Mouse (Mus musculus) heart, embryonic 10.5 days (tissue): ENCODE measurements at regions not wholly inside any gene's neighbourhood (a gene's known extent, or its start where the extent isn't known, plus 50 kb on each side); places are given as distances from the start of the nearest gene placed in this dataset.

Experiments
- DNase-seq: peaks from one replicate; pipeline ENCODE4 v3.0.0-alpha.2; 2017; ENCODE audit warnings: low spot score
- H3K27ac ChIP-seq: fragments of 300-500 bp; sonication (generic); 2 replicates; pipeline ENCODE4 v1.5.1; 2016; ENCODE audit warnings: mild to moderate bottlenecking
- H3K27me3 ChIP-seq: fragments of 300-500 bp; sonication (generic); 2 replicates; pipeline ENCODE4 v1.6.1; 2016; ENCODE audit warnings: mild to moderate bottlenecking; ENCODE audit not compliant: poor library complexity, insufficient read depth, severe bottlenecking
- H3K36me3 ChIP-seq: fragments of 300-500 bp; sonication (generic); 2 replicates; pipeline ENCODE4 v1.6.1; 2016; ENCODE audit warnings: mild to moderate bottlenecking, moderate library complexity
- H3K4me1 ChIP-seq: fragments of 300-500 bp; sonication (generic); 2 replicates; pipeline ENCODE4 v1.6.1; 2016; ENCODE audit warnings: mild to moderate bottlenecking
- H3K4me3 ChIP-seq: fragments of 300-500 bp; sonication (generic); 2 replicates; pipeline ENCODE4 v1.5.1; 2016; ENCODE audit warnings: mild to moderate bottlenecking, moderate library complexity
- H3K9me3 ChIP-seq: fragments of 300-500 bp; sonication (generic); 2 replicates; pipeline ENCODE4 v1.6.1; 2016; ENCODE audit warnings: mild to moderate bottlenecking, moderate library complexity
- WGBS: fragments of 180-500 bp; shearing (Covaris S2); methylation state at CpG from one replicate; pipeline ENCODE4 v1.1.7; 2016; 5-methylcytosine and 5-hydroxymethylcytosine counted together

DNA sequence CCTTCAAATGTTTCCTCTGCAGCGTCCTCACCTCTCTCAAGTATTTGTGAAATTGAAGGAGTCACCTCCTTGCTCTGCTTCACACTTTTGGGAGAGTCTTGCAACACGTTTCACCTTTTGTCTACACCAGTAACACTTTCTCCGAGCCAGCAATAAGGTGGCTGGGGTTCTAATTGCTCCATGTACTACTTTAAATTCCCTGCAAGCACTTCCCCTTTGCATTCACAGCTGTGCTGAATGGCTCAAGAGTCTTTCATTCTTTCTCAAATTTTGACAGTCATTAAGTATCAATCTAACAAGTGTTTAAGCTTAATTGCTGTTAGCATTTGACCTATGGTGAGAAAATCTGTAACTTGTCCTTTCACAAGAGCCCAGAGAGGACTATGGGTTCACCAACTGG lies 144.3 kb upstream of the Cdyl start:
- Histone ChIP-seq H3K27me3 (no peaks in the 10 kb centered on the region), H3K27ac (no peak overlapping the region), H3K9me3 (no peaks in the 10 kb centered on the region), H3K4me3 (no peak overlapping the region), H3K4me1 (peaks cover 4% of the 10 kb centered on the region; the same call in 1 of the 2 replicates), H3K36me3 (no peaks in the 10 kb centered on the region)
- 48% methylated on average over 3 of the region's 3 CpGs for WGBS
- no peak for DNase-seq

GRCm38 (mm10) chr13:35517692-35518091 lies 141.9 kb upstream of the Cdyl start:
- Histone ChIP-seq H3K9me3 (no peaks in the 10 kb centered on the region), H3K4me3 (no peak overlapping the region), H3K27ac (no peak overlapping the region), H3K4me1 (no peaks in the 10 kb centered on the region), H3K36me3 (no peaks in the 10 kb centered on the region), H3K27me3 (no peaks in the 10 kb centered on the region)
- no peak for DNase-seq
- 88% methylated on average over 3 of the region's 3 CpGs for WGBS

GRCm38 (mm10) chr13:35522272-35522671 lies 137.4 kb upstream of the Cdyl start:
- H3K27ac ChIP-seq = no peak overlapping the region
- no peak overlapping the region for H3K4me3 ChIP-seq
- H3K27me3 ChIP-seq = no peaks in the 10 kb centered on the region
- H3K4me1 ChIP-seq = no peaks in the 10 kb centered on the region
- DNase-seq = no peak
- 80% methylated on average over 1 of the region's 1 CpGs for WGBS
- H3K36me3 ChIP-seq = no peaks in the 10 kb centered on the region
- H3K9me3 ChIP-seq = no peaks in the 10 kb centered on the region

GRCm38 (mm10) chr13:35529577-35529976 lies 130.1 kb upstream of the Cdyl start:
- no peak overlapping the region for H3K27ac ChIP-seq
- H3K36me3 ChIP-seq = no peaks in the 10 kb centered on the region
- no peak for DNase-seq
- no peak overlapping the region for H3K4me3 ChIP-seq
- WGBS = 83% methylated on average over 3 of the region's 3 CpGs
- H3K27me3 ChIP-seq = no peaks in the 10 kb centered on the region
- H3K9me3 ChIP-seq = no peaks in the 10 kb centered on the region
- no peaks in the 10 kb centered on the region for H3K4me1 ChIP-seq

DNA sequence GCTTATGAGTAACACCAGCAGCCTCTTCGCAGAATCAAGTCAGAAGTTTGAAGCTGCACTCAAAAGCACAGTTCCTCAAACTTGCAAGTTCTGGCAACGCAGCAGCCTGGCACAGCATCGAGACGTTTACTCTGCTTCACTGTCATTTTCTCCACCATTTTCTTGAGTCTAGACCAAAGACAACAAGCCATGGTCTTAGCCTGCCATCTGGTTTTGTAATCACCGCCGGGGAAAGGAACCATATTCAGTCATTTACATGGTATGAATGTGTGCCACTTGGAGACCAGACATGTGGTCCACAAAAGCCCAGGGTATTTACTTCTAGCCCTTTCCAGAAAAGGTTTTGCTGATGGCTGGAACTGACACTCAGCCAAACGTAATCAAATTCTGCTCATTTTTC lies 122.5 kb upstream of the Cdyl start:
- WGBS = 86% methylated on average over 7 of the region's 7 CpGs
- Histone ChIP-seq H3K27me3 (no peaks in the 10 kb centered on the region), H3K4me3 (no peak overlapping the region), H3K27ac (no peak overlapping the region), H3K4me1 (no peaks in the 10 kb centered on the region), H3K9me3 (no peaks in the 10 kb centered on the region), H3K36me3 (no peaks in the 10 kb centered on the region)
- no peak for DNase-seq

DNA sequence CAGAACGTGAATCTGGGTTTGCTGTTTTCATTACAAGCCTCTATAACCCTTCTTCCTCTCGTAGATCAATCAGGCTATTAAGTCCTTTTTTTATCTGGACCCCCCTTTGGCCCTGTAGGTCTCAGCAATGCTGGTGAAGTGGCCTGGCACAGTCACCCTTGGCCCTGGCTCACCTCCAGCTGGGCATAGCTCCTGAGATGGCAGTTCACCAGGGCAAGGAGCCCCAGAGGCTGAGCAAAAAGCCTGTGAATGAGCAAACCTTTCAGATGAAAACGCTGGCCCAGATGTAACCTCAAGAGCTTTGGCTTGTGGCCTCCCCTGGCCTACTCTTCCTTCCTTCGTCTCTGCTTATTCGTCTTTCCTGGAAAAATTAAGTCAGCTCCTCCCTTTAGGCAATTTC lies 121.7 kb upstream of the Cdyl start:
- H3K4me3 ChIP-seq = no peak overlapping the region
- no peak overlapping the region for H3K27ac ChIP-seq
- no peaks in the 10 kb centered on the region for H3K9me3 ChIP-seq
- no peak for DNase-seq
- H3K27me3 ChIP-seq = no peaks in the 10 kb centered on the region
- no peaks in the 10 kb centered on the region for H3K36me3 ChIP-seq
- 81% methylated on average over 5 of the region's 5 CpGs for WGBS
- H3K4me1 ChIP-seq = no peaks in the 10 kb centered on the region

DNA sequence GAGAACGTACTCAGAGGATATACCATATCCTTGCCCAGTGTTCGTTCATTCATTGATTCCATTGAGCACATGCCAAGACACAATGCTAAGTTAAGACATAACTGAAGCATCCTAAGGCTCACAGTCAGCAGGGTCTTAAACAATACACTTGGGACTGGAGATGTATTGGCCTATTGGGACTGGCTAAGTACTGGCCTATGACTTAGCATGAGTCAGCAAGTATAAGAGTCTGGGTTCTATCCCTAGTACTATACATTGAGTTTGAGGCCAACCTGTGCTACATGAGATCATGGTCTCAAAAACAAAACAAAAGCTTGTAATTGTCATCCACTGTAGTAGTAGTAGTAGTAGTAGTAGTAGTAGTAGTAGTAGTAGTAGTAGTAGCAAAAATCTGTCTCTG lies 119.2 kb upstream of the Cdyl start:
- H3K4me3 ChIP-seq = no peak overlapping the region
- no peaks in the 10 kb centered on the region for H3K36me3 ChIP-seq
- no peaks in the 10 kb centered on the region for H3K27me3 ChIP-seq
- H3K27ac ChIP-seq = no peak overlapping the region
- no peaks in the 10 kb centered on the region for H3K4me1 ChIP-seq
- 80% methylated on average over 2 of the region's 2 CpGs for WGBS
- DNase-seq = no peak
- H3K9me3 ChIP-seq = no peaks in the 10 kb centered on the region

DNA sequence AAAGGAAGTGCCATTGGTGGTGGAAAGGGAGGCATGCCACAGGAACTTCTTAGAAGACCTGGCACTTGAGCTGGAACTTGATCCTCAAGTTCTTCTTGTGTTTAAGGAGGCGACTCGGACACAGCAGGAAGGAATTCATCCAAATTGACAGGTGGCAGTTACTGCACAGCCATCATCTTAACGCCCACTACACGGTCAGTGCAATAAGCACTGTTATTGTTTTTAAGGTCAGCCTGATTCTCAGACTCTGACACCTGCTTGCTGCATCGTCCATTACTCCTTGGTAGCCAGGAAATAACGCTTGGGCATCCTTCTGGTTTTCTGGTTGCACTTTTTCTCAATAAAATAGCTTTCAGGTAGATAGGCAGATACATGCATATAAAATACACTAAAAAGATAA lies 118.6 kb upstream of the Cdyl start:
- no peaks in the 10 kb centered on the region for H3K27me3 ChIP-seq
- no peak overlapping the region for H3K4me3 ChIP-seq
- no peaks in the 10 kb centered on the region for H3K4me1 ChIP-seq
- 83% methylated on average over 6 of the region's 6 CpGs for WGBS
- no peaks in the 10 kb centered on the region for H3K36me3 ChIP-seq
- no peak for DNase-seq
- H3K27ac ChIP-seq = no peak overlapping the region
- no peaks in the 10 kb centered on the region for H3K9me3 ChIP-seq

GRCm38 (mm10) chr13:35564006-35564405 lies 95.6 kb upstream of the Cdyl start:
- Histone ChIP-seq H3K9me3 (no peaks in the 10 kb centered on the region), H3K36me3 (no peaks in the 10 kb centered on the region), H3K27ac (no peak overlapping the region), H3K4me3 (no peak overlapping the region), H3K27me3 (no peaks in the 10 kb centered on the region), H3K4me1 (no peaks in the 10 kb centered on the region)
- 49% methylated on average over 1 of the region's 1 CpGs for WGBS
- DNase-seq = no peak

GRCm38 (mm10) chr13:35581616-35582015 lies 78.0 kb upstream of the Cdyl start:
- 0 out of 2 replicates have a peak, but pooled peaks cover 5% of the 10 kb centered on the region for H3K4me1 ChIP-seq
- H3K9me3 ChIP-seq = no peaks in the 10 kb centered on the region
- peak; percentile 70 for DNase-seq
- 19% methylated on average over 3 of the region's 3 CpGs for WGBS
- no peak overlapping the region for H3K4me3 ChIP-seq
- no peaks in the 10 kb centered on the region for H3K36me3 ChIP-seq
- no peak overlapping the region for H3K27ac ChIP-seq
- no peaks in the 10 kb centered on the region for H3K27me3 ChIP-seq

GRCm38 (mm10) chr13:35598003-35598402 lies 61.6 kb upstream of the Cdyl start:
- WGBS = 89% methylated on average over 5 of the region's 5 CpGs
- H3K36me3 ChIP-seq = no peaks in the 10 kb centered on the region

GRCm38 (mm10) chr13:35601560-35602135 lies 58.0 kb upstream of the Cdyl start:
- Histone ChIP-seq H3K4me1 (no peaks in the 10 kb centered on the region), H3K36me3 (no peaks in the 10 kb centered on the region), H3K27ac (no peak overlapping the region), H3K4me3 (no peak overlapping the region), H3K9me3 (no peaks in the 10 kb centered on the region), H3K27me3 (no peaks in the 10 kb centered on the region)
- DNase-seq = no peak
- 83% methylated on average over 2 of the region's 2 CpGs for WGBS

More at GRCm38 (mm10) chr13:35598003-35598402, 61.6 kb upstream of the Cdyl start:
- Histone ChIP-seq H3K4me3 (no peak overlapping the region), H3K27me3 (no peaks in the 10 kb centered on the region), H3K9me3 (no peaks in the 10 kb centered on the region), H3K4me1 (no peaks in the 10 kb centered on the region), H3K27ac (no peak overlapping the region)
- no peak for DNase-seq

DNA sequence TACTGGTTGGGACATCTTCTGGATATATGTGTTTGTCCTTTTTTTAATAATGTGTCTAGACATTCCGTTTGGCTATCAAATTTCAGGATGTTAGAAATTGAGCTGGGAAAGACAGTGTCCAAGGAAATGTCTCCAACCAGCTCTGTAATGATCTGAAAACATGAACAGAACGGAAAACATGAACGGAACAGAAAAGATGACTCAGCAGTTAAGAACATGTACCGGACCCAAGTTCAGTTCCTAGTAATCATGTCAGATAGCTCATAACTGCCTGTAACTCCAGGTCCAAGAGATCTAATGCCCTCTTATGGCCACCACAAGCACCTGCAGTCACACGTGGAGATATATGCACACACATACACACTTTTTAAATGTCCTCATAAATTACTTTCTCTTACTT lies 56.6 kb upstream of the Cdyl start:
- no peak overlapping the region for H3K27ac ChIP-seq
- 86% methylated on average over 5 of the region's 5 CpGs for WGBS
- DNase-seq = no peak
- no peaks in the 10 kb centered on the region for H3K36me3 ChIP-seq
- no peaks in the 10 kb centered on the region for H3K27me3 ChIP-seq
- H3K9me3 ChIP-seq = no peaks in the 10 kb centered on the region
- no peak overlapping the region for H3K4me3 ChIP-seq
- H3K4me1 ChIP-seq = no peaks in the 10 kb centered on the region

- no peak for DNase-seq
- Histone ChIP-seq H3K4me1 (no peaks in the 10 kb centered on the region), H3K36me3 (no peaks in the 10 kb centered on the region), H3K27me3 (no peaks in the 10 kb centered on the region), H3K4me3 (no peak overlapping the region), H3K27ac (no peak overlapping the region), H3K9me3 (no peaks in the 10 kb centered on the region)
- 54% methylated on average over 1 of the region's 1 CpGs for whole genome bisulfite sequencing
Observed at GRCm38 (mm10) chr13:35604061-35604460, 55.6 kb upstream of the Cdyl start.
